Comparison of ENCODE assay signal across 8 mouse cellular contexts in the genomic region with DNA sequence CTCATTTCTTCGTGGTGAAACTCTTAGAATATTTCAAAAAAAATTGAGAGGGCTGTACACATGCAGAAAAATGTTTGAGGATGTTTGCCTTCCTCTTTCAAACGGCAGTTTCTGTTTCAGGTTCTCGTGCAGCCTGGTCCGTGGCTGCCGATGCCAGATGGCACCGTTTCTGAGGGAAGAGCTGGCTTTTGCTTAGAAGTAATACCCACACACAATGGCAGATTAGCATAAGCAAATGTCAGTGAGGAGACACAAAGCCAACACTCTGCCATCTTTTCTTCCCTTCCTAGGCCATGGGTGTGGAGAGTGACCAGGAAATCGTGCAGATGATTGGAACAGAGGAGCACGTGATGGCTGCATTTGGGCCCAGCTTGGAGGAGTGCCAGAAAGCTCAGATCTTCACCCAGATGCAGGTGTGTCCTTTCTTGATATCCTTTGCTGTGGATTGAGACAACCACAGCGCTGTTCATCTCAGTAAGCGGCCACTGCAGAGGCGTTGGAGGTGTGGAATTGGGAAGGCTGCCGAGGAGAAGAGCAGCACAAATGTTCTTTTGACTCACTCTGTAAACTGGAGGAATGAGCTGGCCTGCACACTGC. TPM values are rescaled to one million over a fixed set of nuclear protein-coding genes. Genes with fewer than 3 reads are reported as not detected.
DNase-seq lines count a peak whose midpoint lies in the region; ATAC-seq lines count a peak whose summit lies in the region.

No protein-coding gene starts in this region.

- H3K27me3 ChIP-seq in hindbrain, embryonic 13.5 days = no peaks in the 10 kb centered on the region
- H3K27me3 ChIP-seq in hindbrain, embryonic 12.5 days = no peaks in the 10 kb centered on the region
- H3K27me3 ChIP-seq in midbrain, embryonic 11.5 days (ENCODE audit: control insufficient read depth, insufficient read depth, low read length) = no peaks in the 10 kb centered on the region

- peak; percentile 20 to 45 for DNase-seq in cerebellum, postnatal 25 days
- peak; percentile 36 for DNase-seq in left cerebral cortex, adult 11 months (ENCODE audit: low spot score)
- peak; percentile 82 for DNase-seq in midbrain, embryonic 11.5 days (ENCODE audit: low spot score, missing footprints)
- DNase-seq in spleen, postnatal 4 days (ENCODE audit: low spot score in 2 of 2) = peak; percentile 52 to 73
- DNase-seq in embryo, embryonic 10 days (ENCODE audit: low spot score) = no peak
- no peak for DNase-seq in heart, adult 8-10 months (ENCODE audit: low spot score)

- no peaks in the 10 kb centered on the region for H3K9me3 ChIP-seq in hindbrain, embryonic 13.5 days
- H3K9me3 ChIP-seq in hindbrain, embryonic 12.5 days (replicated peaks) = no peaks in the 10 kb centered on the region
- H3K9me3 ChIP-seq in midbrain, embryonic 11.5 days (ENCODE audit: control insufficient read depth, low read length) = no peaks in the 10 kb centered on the region

- H3K4me3 ChIP-seq in hindbrain, embryonic 13.5 days = no peak overlapping the region
- H3K4me3 ChIP-seq in hindbrain, embryonic 12.5 days = no peak overlapping the region
- no peak overlapping the region for H3K4me3 ChIP-seq in midbrain, embryonic 11.5 days (ENCODE audit: low read depth, low read length)

- no peak overlapping the region for H3K9ac ChIP-seq in hindbrain, embryonic 13.5 days
- H3K9ac ChIP-seq in hindbrain, embryonic 12.5 days = no peak overlapping the region
- no peak overlapping the region for H3K9ac ChIP-seq in midbrain, embryonic 11.5 days (ENCODE audit: low read length)

- 74% methylated on average over 12 of the region's 12 CpGs for WGBS in hindbrain, embryonic 13.5 days
- WGBS in hindbrain, embryonic 12.5 days = 82% methylated on average over 12 of the region's 12 CpGs
- 80% methylated on average over 12 of the region's 12 CpGs for WGBS in midbrain, embryonic 11.5 days

- no peak overlapping the region for H3K4me2 ChIP-seq in hindbrain, embryonic 13.5 days
- H3K4me2 ChIP-seq in hindbrain, embryonic 12.5 days (replicated peaks) = no peak overlapping the region
- H3K4me2 ChIP-seq in midbrain, embryonic 11.5 days = no peak overlapping the region

- H3K36me3 ChIP-seq in hindbrain, embryonic 13.5 days = peaks cover 31% of the 10 kb centered on the region
- peaks cover 27% of the 10 kb centered on the region for H3K36me3 ChIP-seq in hindbrain, embryonic 12.5 days
- H3K36me3 ChIP-seq in midbrain, embryonic 11.5 days (ENCODE audit: control insufficient read depth, insufficient read depth, low read length) = no peaks in the 10 kb centered on the region

- peak overlapping the region; percentile 44; the same call in 1 of the 2 replicates for H3K27ac ChIP-seq in hindbrain, embryonic 13.5 days
- no peak overlapping the region for H3K27ac ChIP-seq in hindbrain, embryonic 12.5 days
- H3K27ac ChIP-seq in midbrain, embryonic 11.5 days (ENCODE audit: low read depth, low read length) = peak overlapping the region; percentile 52; the same call in 1 of the 2 replicates

- peaks cover 7% of the 10 kb centered on the region for H3K4me1 ChIP-seq in hindbrain, embryonic 13.5 days (replicated peaks)
- H3K4me1 ChIP-seq in hindbrain, embryonic 12.5 days = no peaks in the 10 kb centered on the region
- H3K4me1 ChIP-seq in midbrain, embryonic 11.5 days (ENCODE audit: control insufficient read depth, insufficient read depth, low read length) = no peaks in the 10 kb centered on the region

- peak; percentile 49; the same call in 1 of the 2 replicates for ATAC-seq in hindbrain, embryonic 13.5 days (ENCODE audit: low FRiP score)
- no peak for ATAC-seq in hindbrain, embryonic 12.5 days (ENCODE audit: low FRiP score)
- peak; percentile 54; the same call in 1 of the 2 replicates for ATAC-seq in midbrain, embryonic 11.5 days (ENCODE audit: low FRiP score)

RNA-seq across cellular contexts. Expression of a gene that starts 24.5 kb away (rescaled TPM):
- polyA plus RNA-seq in hindbrain, embryonic 13.5 days (2015; fragmentation: Nextera tagmentation; extraction: Ambion mirVana) = 15.8 and 18.7 TPM in 2 replicates
- 19.3 and 22.9 TPM in 2 replicates for polyA plus RNA-seq in hindbrain, embryonic 12.5 days (2016; fragmentation: Nextera tagmentation; extraction: Ambion mirVana)
- polyA plus RNA-seq in midbrain, embryonic 11.5 days (2014; fragmentation: Nextera tagmentation; extraction: Ambion mirVana) = 16.0 and 18.0 TPM in 2 replicates
- 10 to 100 TPM; 10.7 to 11.6 (median 11.0) TPM for total RNA-seq in heart, adult 8-10 months (2022)

Comparison
In these comparisons a context has a peak if more than half of its experiments do, and no peak if none do; other contexts are left out.
1. DNase-seq: peak in cerebellum, postnatal 25 days (2 of 2), left cerebral cortex, adult 11 months (single experiment), midbrain, embryonic 11.5 days (single experiment) and spleen, postnatal 4 days (2 of 2); none in embryo, embryonic 10 days (single experiment) and heart, adult 8-10 months (single experiment).